Mouse (Mus musculus) left cerebral cortex, postnatal 25 days (tissue): Measurements from ENCODE around the gene Mboat1. TPM values are rescaled to one million over a fixed set of nuclear protein-coding genes. Genes with fewer than 3 reads are reported as not detected.

ENCODE experiments used
- total RNA-seq, 2 experiments: library from RNA; stranded (reverse); gene quantifications; 2 replicates each; pipeline ENCODE4 v1.2.3; 2021

The Mboat1 gene
- total RNA-seq, 2 experiments from 2014 or later, result 0.62 to 0.89 TPM

Other genes with a start within 250 kb of the Mboat1 start
- 10 to 100 TPM; 17.8 to 18.9 TPM for gene E2f3, start 150.4 kb upstream of the Mboat1 start, total RNA-seq
- 1 to 10 TPM; 1.1 to 1.9 TPM for gene Agtr1a, start 200.0 kb downstream of the Mboat1 start, total RNA-seq